Mouse (Mus musculus): ENCODE measurements around the gene Sumf1. TPM values are rescaled to one million over a fixed set of nuclear protein-coding genes. Genes with fewer than 3 reads are reported as not detected.

The Sumf1 gene
- polyA plus RNA-seq, 1 experiment from 2014 or later = 19.3 TPM

GRCm38 (mm10) chr6:108098846-108099217 is 86.5 kb downstream of the Sumf1 start:
- no peak for ATAC-seq (replicated peaks; ENCODE audit: extremely low read depth, insufficient read depth, low FRiP score)
- no peaks in the 10 kb centered on the region for H3K36me3 ChIP-seq (ENCODE audit: control insufficient read depth, insufficient read depth)
- H3K9me3 ChIP-seq (replicated peaks; ENCODE audit: control insufficient read depth, low read length) = no peaks in the 10 kb centered on the region
- no peak overlapping the region for H3K4me3 ChIP-seq (ENCODE audit: low read length)
- H3K4me1 ChIP-seq (ENCODE audit: control insufficient read depth, insufficient read depth, low read length) = peaks cover 22% of the 10 kb centered on the region
- peak overlapping the region; percentile 41; the same call in 1 of the 2 replicates for H3K9ac ChIP-seq (ENCODE audit: low read length)
- no peak overlapping the region for H3K27ac ChIP-seq (ENCODE audit: low read length)
- no peaks in the 10 kb centered on the region for H3K27me3 ChIP-seq (ENCODE audit: control insufficient read depth, insufficient read depth, low read length)
- peak overlapping the region; percentile 36; the same call in 1 of the 2 replicates for H3K4me2 ChIP-seq (ENCODE audit: low read depth, low read length)
- WGBS = 81% methylated on average over 3 of the region's 3 CpGs

- H3K27me3 ChIP-seq (ENCODE audit: control insufficient read depth, insufficient read depth, low read length) = no peaks in the 10 kb centered on the region
- H3K9me3 ChIP-seq (replicated peaks; ENCODE audit: control insufficient read depth, low read length) = no peaks in the 10 kb centered on the region
- ATAC-seq (replicated peaks; ENCODE audit: extremely low read depth, insufficient read depth, low FRiP score) = no peak
- peak overlapping the region; percentile 36; the same call in 1 of the 2 replicates for H3K4me2 ChIP-seq (ENCODE audit: low read depth, low read length)
- no peak overlapping the region for H3K4me3 ChIP-seq (ENCODE audit: low read length)
- WGBS = 12% methylated on average over 9 of the region's 9 CpGs
- no peaks in the 10 kb centered on the region for H3K36me3 ChIP-seq (ENCODE audit: control insufficient read depth, insufficient read depth)
- no peak overlapping the region for H3K27ac ChIP-seq (ENCODE audit: low read length)
- peaks cover 18% of the 10 kb centered on the region for H3K4me1 ChIP-seq (ENCODE audit: control insufficient read depth, insufficient read depth, low read length)
- peak overlapping the region; percentile 41; the same call in 1 of the 2 replicates for H3K9ac ChIP-seq (ENCODE audit: low read length)
These were observed 87.1 kb downstream of the Sumf1 start for GRCm38 (mm10) chr6:108098171-108098845.

GRCm38 (mm10) chr6:108095445-108095844 is 89.9 kb downstream of the Sumf1 start:
- H3K27me3 ChIP-seq (ENCODE audit: control insufficient read depth, insufficient read depth, low read length) = no peaks in the 10 kb centered on the region
- H3K27ac ChIP-seq (ENCODE audit: low read length) = no peak overlapping the region
- peaks cover 3% of the 10 kb centered on the region for H3K4me1 ChIP-seq (ENCODE audit: control insufficient read depth, insufficient read depth, low read length)
- H3K9me3 ChIP-seq (replicated peaks; ENCODE audit: control insufficient read depth, low read length) = no peaks in the 10 kb centered on the region
- no peak overlapping the region for H3K4me2 ChIP-seq (ENCODE audit: low read depth, low read length)
- ATAC-seq (replicated peaks; ENCODE audit: extremely low read depth, insufficient read depth, low FRiP score) = no peak
- no peak overlapping the region for H3K4me3 ChIP-seq (ENCODE audit: low read length)
- no peak overlapping the region for H3K9ac ChIP-seq (ENCODE audit: low read length)
- 85% methylated on average over 5 of the region's 5 CpGs for WGBS
- no peaks in the 10 kb centered on the region for H3K36me3 ChIP-seq (ENCODE audit: control insufficient read depth, insufficient read depth)

GRCm38 (mm10) chr6:108093449-108093848 is 91.9 kb downstream of the Sumf1 start:
- Histone ChIP-seq H3K4me1 (ENCODE audit: control insufficient read depth, insufficient read depth, low read length) (no peaks in the 10 kb centered on the region), H3K27ac (ENCODE audit: low read length) (no peak overlapping the region), H3K4me3 (ENCODE audit: low read length) (no peak overlapping the region), H3K4me2 (ENCODE audit: low read depth, low read length) (no peak overlapping the region), H3K27me3 (ENCODE audit: control insufficient read depth, insufficient read depth, low read length) (no peaks in the 10 kb centered on the region), H3K9me3 (replicated peaks; ENCODE audit: control insufficient read depth, low read length) (no peaks in the 10 kb centered on the region), H3K36me3 (ENCODE audit: control insufficient read depth, insufficient read depth) (no peaks in the 10 kb centered on the region), H3K9ac (ENCODE audit: low read length) (no peak overlapping the region)
- 82% methylated on average over 3 of the region's 3 CpGs for WGBS
- no peak for ATAC-seq (replicated peaks; ENCODE audit: extremely low read depth, insufficient read depth, low FRiP score)

- no peaks in the 10 kb centered on the region for H3K27me3 ChIP-seq (ENCODE audit: control insufficient read depth, insufficient read depth, low read length)
- no peak overlapping the region for H3K9ac ChIP-seq (ENCODE audit: low read length)
- no peak overlapping the region for H3K27ac ChIP-seq (ENCODE audit: low read length)
- WGBS = 79% methylated on average over 3 of the region's 3 CpGs
- ATAC-seq (replicated peaks; ENCODE audit: extremely low read depth, insufficient read depth, low FRiP score) = no peak
- no peaks in the 10 kb centered on the region for H3K9me3 ChIP-seq (replicated peaks; ENCODE audit: control insufficient read depth, low read length)
- no peaks in the 10 kb centered on the region for H3K4me1 ChIP-seq (ENCODE audit: control insufficient read depth, insufficient read depth, low read length)
- H3K4me2 ChIP-seq (ENCODE audit: low read depth, low read length) = no peak overlapping the region
- H3K4me3 ChIP-seq (ENCODE audit: low read length) = no peak overlapping the region
- no peaks in the 10 kb centered on the region for H3K36me3 ChIP-seq (ENCODE audit: control insufficient read depth, insufficient read depth)
These were observed 92.7 kb downstream of the Sumf1 start for GRCm38 (mm10) chr6:108092646-108093045.

GRCm38 (mm10) chr6:108091296-108091695 is 94.1 kb downstream of the Sumf1 start:
- Histone ChIP-seq H3K9ac (ENCODE audit: low read length) (no peak overlapping the region), H3K4me2 (ENCODE audit: low read depth, low read length) (no peak overlapping the region), H3K9me3 (replicated peaks; ENCODE audit: control insufficient read depth, low read length) (no peaks in the 10 kb centered on the region), H3K27me3 (ENCODE audit: control insufficient read depth, insufficient read depth, low read length) (no peaks in the 10 kb centered on the region), H3K36me3 (ENCODE audit: control insufficient read depth, insufficient read depth) (no peaks in the 10 kb centered on the region), H3K4me3 (ENCODE audit: low read length) (no peak overlapping the region), H3K4me1 (ENCODE audit: control insufficient read depth, insufficient read depth, low read length) (no peaks in the 10 kb centered on the region), H3K27ac (ENCODE audit: low read length) (no peak overlapping the region)
- no peak for ATAC-seq (replicated peaks; ENCODE audit: extremely low read depth, insufficient read depth, low FRiP score)
- 71% methylated on average over 1 of the region's 1 CpGs for WGBS

- Histone ChIP-seq H3K27ac (ENCODE audit: low read length) (no peak overlapping the region), H3K4me3 (ENCODE audit: low read length) (no peak overlapping the region), H3K9ac (ENCODE audit: low read length) (no peak overlapping the region), H3K4me1 (ENCODE audit: control insufficient read depth, insufficient read depth, low read length) (no peaks in the 10 kb centered on the region), H3K27me3 (ENCODE audit: control insufficient read depth, insufficient read depth, low read length) (no peaks in the 10 kb centered on the region), H3K4me2 (ENCODE audit: low read depth, low read length) (no peak overlapping the region), H3K9me3 (replicated peaks; ENCODE audit: control insufficient read depth, low read length) (no peaks in the 10 kb centered on the region; the same call in 1 of the 2 replicates), H3K36me3 (ENCODE audit: control insufficient read depth, insufficient read depth) (peaks cover 11% of the 10 kb centered on the region)
- 87% methylated on average over 7 of the region's 7 CpGs for WGBS
- ATAC-seq (replicated peaks; ENCODE audit: extremely low read depth, insufficient read depth, low FRiP score) = no peak
These were observed 109.5 kb downstream of the Sumf1 start for GRCm38 (mm10) chr6:108075857-108076256.

GRCm38 (mm10) chr6:108074624-108075023 is 110.8 kb downstream of the Sumf1 start:
- Histone ChIP-seq H3K27me3 (ENCODE audit: control insufficient read depth, insufficient read depth, low read length) (no peaks in the 10 kb centered on the region), H3K9me3 (replicated peaks; ENCODE audit: control insufficient read depth, low read length) (no peaks in the 10 kb centered on the region; the same call in 1 of the 2 replicates), H3K4me2 (ENCODE audit: low read depth, low read length) (no peak overlapping the region), H3K27ac (ENCODE audit: low read length) (no peak overlapping the region), H3K4me3 (ENCODE audit: low read length) (no peak overlapping the region), H3K36me3 (ENCODE audit: control insufficient read depth, insufficient read depth) (peaks cover 11% of the 10 kb centered on the region), H3K9ac (ENCODE audit: low read length) (no peak overlapping the region), H3K4me1 (ENCODE audit: control insufficient read depth, insufficient read depth, low read length) (no peaks in the 10 kb centered on the region)
- WGBS = 87% methylated on average over 10 of the region's 10 CpGs
- no peak for ATAC-seq (replicated peaks; ENCODE audit: extremely low read depth, insufficient read depth, low FRiP score)

- Histone ChIP-seq H3K9ac (ENCODE audit: low read length) (no peak overlapping the region), H3K27me3 (ENCODE audit: control insufficient read depth, insufficient read depth, low read length) (no peaks in the 10 kb centered on the region), H3K4me1 (ENCODE audit: control insufficient read depth, insufficient read depth, low read length) (no peaks in the 10 kb centered on the region), H3K9me3 (replicated peaks; ENCODE audit: control insufficient read depth, low read length) (no peaks in the 10 kb centered on the region; the same call in 1 of the 2 replicates), H3K27ac (ENCODE audit: low read length) (no peak overlapping the region), H3K4me2 (ENCODE audit: low read depth, low read length) (no peak overlapping the region), H3K4me3 (ENCODE audit: low read length) (no peak overlapping the region), H3K36me3 (ENCODE audit: control insufficient read depth, insufficient read depth) (peaks cover 11% of the 10 kb centered on the region)
- no peak for ATAC-seq (replicated peaks; ENCODE audit: extremely low read depth, insufficient read depth, low FRiP score)
- 92% methylated on average over 2 of the region's 2 CpGs for WGBS
These were observed 111.5 kb downstream of the Sumf1 start for GRCm38 (mm10) chr6:108073931-108074330.
